Mouse (Mus musculus) neural tube, embryonic 12.5 days (tissue): ENCODE data around the gene Sf1. TPM values are rescaled to one million over a fixed set of nuclear protein-coding genes. Genes with fewer than 3 reads are reported as not detected.

Source experiments
- ATAC-seq: fragments of 200-750 bp; cut with Nextera tagmentation; 2 replicates; pipeline ENCODE4 v1.8.0; 2017; ENCODE audit warnings: low read depth, mild to moderate bottlenecking, moderate TSS enrichment, moderate library complexity; ENCODE audit not compliant: low FRiP score
- H3K27ac ChIP-seq: fragments of 300-500 bp; sonication (generic); 2 replicates; pipeline ENCODE4 v1.5.1; 2016
- H3K27me3 ChIP-seq: fragments of 300-500 bp; sonication (generic); replicated peaks from 2 replicates; pipeline ENCODE4 v1.6.1; 2016; ENCODE audit warnings: mild to moderate bottlenecking
- H3K36me3 ChIP-seq: fragments of 300-500 bp; sonication (generic); 2 replicates; pipeline ENCODE4 v1.6.1; 2016; ENCODE audit warnings: mild to moderate bottlenecking
- H3K4me1 ChIP-seq: fragments of 300-500 bp; sonication (generic); 2 replicates; pipeline ENCODE4 v1.6.1; 2016
- H3K4me2 ChIP-seq: fragments of 300-500 bp; sonication (generic); replicated peaks from 2 replicates; pipeline ENCODE4 v1.6.1; 2016; ENCODE audit warnings: mild to moderate bottlenecking
- H3K4me3 ChIP-seq: fragments of 300-500 bp; sonication (generic); 2 replicates; pipeline ENCODE4 v1.5.1; 2016
- H3K9ac ChIP-seq: fragments of 300-500 bp; sonication (generic); 2 replicates; pipeline ENCODE4 v1.6.1; 2016; ENCODE audit warnings: mild to moderate bottlenecking
- H3K9me3 ChIP-seq: fragments of 300-500 bp; sonication (generic); 2 replicates; pipeline ENCODE4 v1.6.1; 2016; ENCODE audit warnings: mild to moderate bottlenecking
- WGBS: fragments of 180-500 bp; shearing (Covaris S2); methylation state at CpG from one replicate; pipeline ENCODE4 v1.1.7; 2016; 5-methylcytosine and 5-hydroxymethylcytosine counted together
- polyA plus RNA-seq: library from polyadenylated mRNA; unstranded; fragments of >200 nt; fragmentation: Nextera tagmentation; extraction: Ambion mirVana; gene quantifications from 2 replicates; pipeline ENCODE4 v1.2.1, GENCODE M21; 2016

The Sf1 gene
- polyA plus RNA-seq, 1 experiment from 2014 or later, result 171 TPM

GRCm38 (mm10) chr19:6334673-6335457 is 28.6 kb upstream of the Sf1 start, which contains the start of gene Men1:
Men1 (plus strand) TSS chr19:6334979.
- peak within 1 kb of the TSS; percentile 85 for H3K9ac ChIP-seq
- WGBS, result under 1% methylated on average over 43 of the region's 43 CpGs
- H3K9me3 ChIP-seq, result no peaks in the 10 kb centered on the region
- H3K4me2 ChIP-seq, result peak within 1 kb of the TSS; percentile 95
- H3K4me1 ChIP-seq, result peaks cover 29% of the 10 kb centered on the region
- H3K36me3 ChIP-seq, result peaks cover 31% of the 10 kb centered on the region
- peak within 1 kb of the TSS; percentile 89 for H3K4me3 ChIP-seq
- peak; percentile 92 for ATAC-seq
- H3K27me3 ChIP-seq, result no peaks in the 10 kb centered on the region
- peak within 1 kb of the TSS; percentile 46; the same call in 1 of the 2 replicates for H3K27ac ChIP-seq

GRCm38 (mm10) chr19:6335458-6335827 is 28.0 kb upstream of the Sf1 start:
- Histone ChIP-seq H3K4me1 (peaks cover 29% of the 10 kb centered on the region), H3K4me3 (peak overlapping the region; percentile 89)
- peak; percentile 59 for ATAC-seq

DNA sequence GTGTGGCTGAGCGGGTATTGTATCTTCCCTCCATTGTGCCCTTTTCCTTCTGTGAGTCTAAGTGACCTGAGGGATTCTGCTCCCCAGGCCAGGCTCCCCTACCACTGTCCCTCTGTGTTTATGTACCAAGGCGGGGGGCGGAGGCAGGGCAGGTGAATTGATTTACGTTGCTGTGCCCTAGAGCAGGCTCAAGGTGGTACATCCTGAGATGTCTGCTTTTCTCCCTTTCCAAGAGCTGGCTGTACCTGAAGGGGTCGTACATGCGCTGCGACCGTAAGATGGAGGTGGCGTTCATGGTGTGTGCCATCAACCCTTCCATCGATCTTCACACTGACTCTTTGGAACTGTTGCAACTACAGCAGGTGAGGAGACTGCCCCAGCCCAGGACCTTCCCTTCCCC is 26.6 kb upstream of the Sf1 start:
- Histone ChIP-seq H3K9ac (peak overlapping the region; percentile 85), H3K4me3 (no peak overlapping the region), H3K9me3 (no peaks in the 10 kb centered on the region), H3K36me3 (peaks cover 38% of the 10 kb centered on the region), H3K4me2 (peak overlapping the region; percentile 95), H3K4me1 (peaks cover 37% of the 10 kb centered on the region), H3K27ac (no peak overlapping the region), H3K27me3 (no peaks in the 10 kb centered on the region)
- 95% methylated on average over 10 of the region's 10 CpGs for WGBS
- ATAC-seq, result no peak

More at GRCm38 (mm10) chr19:6335458-6335827, 28.0 kb upstream of the Sf1 start:
- peak overlapping the region; percentile 46; the same call in 1 of the 2 replicates for H3K27ac ChIP-seq
- peaks cover 37% of the 10 kb centered on the region for H3K36me3 ChIP-seq
- no peaks in the 10 kb centered on the region for H3K27me3 ChIP-seq
- peak overlapping the region; percentile 95 for H3K4me2 ChIP-seq
- no peaks in the 10 kb centered on the region for H3K9me3 ChIP-seq
- 0% methylated on average over 25 of the region's 25 CpGs for WGBS
- H3K9ac ChIP-seq, result peak overlapping the region; percentile 85

GRCm38 (mm10) chr19:6338171-6338570 is 25.3 kb upstream of the Sf1 start:
- Histone ChIP-seq H3K4me2 (no peak overlapping the region; the same call in 1 of the 2 replicates), H3K4me1 (peaks cover 35% of the 10 kb centered on the region), H3K9me3 (no peaks in the 10 kb centered on the region), H3K36me3 (peaks cover 44% of the 10 kb centered on the region), H3K9ac (no peak overlapping the region), H3K4me3 (no peak overlapping the region), H3K27ac (no peak overlapping the region), H3K27me3 (no peaks in the 10 kb centered on the region)
- 94% methylated on average over 7 of the region's 7 CpGs for WGBS
- ATAC-seq, result no peak

DNA sequence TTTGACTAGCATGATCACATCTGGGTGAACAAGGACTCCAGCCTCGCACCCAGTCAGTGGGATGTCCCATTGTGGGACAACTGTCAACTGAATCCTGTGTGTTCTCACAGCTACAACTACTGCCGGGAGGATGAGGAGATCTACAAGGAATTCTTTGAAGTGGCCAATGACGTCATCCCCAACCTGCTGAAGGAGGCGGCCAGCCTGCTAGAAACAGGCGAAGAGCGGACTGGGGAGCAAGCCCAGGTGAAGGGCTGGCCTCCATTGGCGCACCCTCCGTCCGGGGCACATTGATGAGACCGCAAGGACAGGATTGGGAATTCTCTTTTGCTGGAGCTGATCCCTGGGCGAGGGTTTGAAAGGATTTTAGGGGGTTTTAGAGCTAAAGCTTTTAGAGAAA is 24.8 kb upstream of the Sf1 start:
- H3K9me3 ChIP-seq, result no peaks in the 10 kb centered on the region
- H3K4me1 ChIP-seq, result peaks cover 35% of the 10 kb centered on the region
- H3K4me3 ChIP-seq, result no peak overlapping the region
- WGBS, result 93% methylated on average over 11 of the region's 11 CpGs
- no peaks in the 10 kb centered on the region for H3K27me3 ChIP-seq
- H3K4me2 ChIP-seq, result no peak overlapping the region
- no peak overlapping the region for H3K9ac ChIP-seq
- no peak overlapping the region for H3K27ac ChIP-seq
- ATAC-seq, result no peak
- peaks cover 49% of the 10 kb centered on the region for H3K36me3 ChIP-seq

DNA sequence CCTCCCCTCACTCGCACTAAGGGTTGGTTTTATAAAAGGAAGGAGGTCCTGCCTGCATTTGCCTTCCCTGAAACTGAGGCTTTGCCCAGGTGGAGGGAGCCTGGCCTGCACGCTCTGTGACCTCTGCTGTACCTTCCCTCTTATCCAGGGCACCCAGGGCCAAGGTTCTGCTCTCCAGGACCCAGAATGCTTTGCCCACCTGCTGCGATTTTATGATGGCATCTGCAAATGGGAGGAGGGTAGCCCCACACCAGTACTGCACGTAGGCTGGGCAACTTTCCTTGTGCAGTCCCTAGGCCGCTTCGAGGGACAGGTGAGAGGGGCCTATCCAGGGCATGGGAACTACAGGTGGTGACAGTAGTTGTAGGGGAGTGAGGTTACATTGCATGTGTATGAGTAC is 24.3 kb upstream of the Sf1 start:
- no peak overlapping the region for H3K4me2 ChIP-seq
- H3K4me3 ChIP-seq, result no peak overlapping the region
- no peak overlapping the region for H3K27ac ChIP-seq
- H3K36me3 ChIP-seq, result peaks cover 54% of the 10 kb centered on the region
- H3K9me3 ChIP-seq, result no peaks in the 10 kb centered on the region
- no peak for ATAC-seq
- H3K27me3 ChIP-seq, result no peaks in the 10 kb centered on the region
- no peak overlapping the region for H3K9ac ChIP-seq
- H3K4me1 ChIP-seq, result peaks cover 35% of the 10 kb centered on the region
- WGBS, result 92% methylated on average over 6 of the region's 6 CpGs

DNA sequence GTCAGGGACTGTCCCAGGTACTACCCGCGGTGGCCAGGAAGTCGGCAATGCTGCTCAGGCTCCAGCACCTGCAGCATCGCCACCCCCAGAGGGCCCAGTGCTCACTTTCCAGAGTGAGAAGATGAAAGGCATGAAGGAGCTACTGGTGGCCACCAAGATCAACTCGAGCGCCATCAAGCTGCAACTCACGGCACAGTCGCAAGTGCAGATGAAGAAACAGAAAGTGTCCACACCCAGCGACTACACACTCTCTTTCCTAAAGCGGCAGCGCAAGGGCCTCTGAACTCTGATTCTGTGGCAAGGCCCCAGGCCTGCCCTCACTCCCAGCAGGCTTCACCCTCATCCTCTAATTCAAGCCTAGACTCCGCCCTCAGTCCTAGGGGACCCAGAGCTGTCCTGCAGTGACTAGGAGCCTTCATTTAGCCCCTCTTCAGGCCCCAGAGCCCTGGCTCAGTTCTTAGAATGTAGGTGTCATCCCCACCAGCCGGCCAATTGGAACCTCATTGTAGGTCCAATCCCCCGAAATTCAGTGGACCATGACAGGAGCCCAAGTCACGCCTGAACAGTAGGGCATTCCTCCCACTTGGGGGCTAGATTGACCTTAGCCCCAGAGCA is 23.5 kb upstream of the Sf1 start:
- peaks cover 60% of the 10 kb centered on the region for H3K36me3 ChIP-seq
- H3K4me2 ChIP-seq, result no peak overlapping the region; the same call in 1 of the 2 replicates
- no peak overlapping the region for H3K4me3 ChIP-seq
- 75% methylated on average over 15 of the region's 15 CpGs for WGBS
- ATAC-seq, result no peak
- peaks cover 35% of the 10 kb centered on the region for H3K4me1 ChIP-seq
- no peak overlapping the region for H3K27ac ChIP-seq
- H3K27me3 ChIP-seq, result no peaks in the 10 kb centered on the region
- no peaks in the 10 kb centered on the region for H3K9me3 ChIP-seq
- no peak overlapping the region for H3K9ac ChIP-seq

DNA sequence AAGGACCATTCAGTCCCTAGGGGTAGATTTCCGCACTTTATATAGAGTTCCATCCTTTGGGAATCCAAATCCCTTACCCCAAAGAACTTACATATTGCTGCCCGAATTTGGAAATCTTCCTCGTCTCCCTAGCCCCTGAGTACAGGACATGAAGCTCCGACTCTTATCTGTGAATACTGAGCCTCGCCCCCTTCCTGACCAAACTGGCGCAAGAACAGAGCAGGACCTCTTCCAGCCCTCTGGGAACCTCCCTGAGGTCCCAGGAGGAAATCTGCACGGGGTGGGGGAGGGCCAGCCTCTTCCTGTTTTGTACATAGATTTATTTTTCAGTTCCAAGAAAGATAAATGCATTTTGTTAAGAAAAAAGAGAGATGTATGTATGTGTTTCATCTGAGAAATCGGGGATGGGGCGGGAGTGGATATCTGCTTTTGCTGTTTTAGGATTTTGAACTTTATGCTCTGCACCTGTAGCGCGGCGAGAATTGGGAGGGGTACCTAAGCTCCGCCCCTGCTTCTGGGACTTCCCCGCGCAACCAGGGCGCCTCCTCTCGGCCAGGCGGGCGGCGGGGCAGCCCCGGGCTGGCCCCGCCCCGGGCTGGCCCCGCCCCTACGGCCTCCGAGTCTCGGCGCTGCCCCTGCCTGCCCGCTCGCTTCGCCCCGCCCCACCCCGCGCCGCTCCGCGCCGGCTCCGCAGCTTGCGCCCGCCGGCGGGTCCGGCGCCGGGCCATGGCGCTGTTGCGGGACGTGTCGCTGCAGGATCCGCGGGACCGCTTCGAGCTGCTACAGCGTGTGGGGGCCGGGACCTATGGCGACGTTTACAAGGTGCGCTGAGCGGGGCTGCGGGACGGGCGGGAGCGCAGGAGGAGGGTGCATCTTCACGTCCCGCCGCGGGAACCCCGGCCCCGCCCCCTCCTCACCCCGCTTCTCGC is 22.7 kb upstream of the Sf1 start, which contains the start of gene Map4k2:
Map4k2 (plus strand) TSS at position 612 of the 929 bp plus-strand sequence.
- Histone ChIP-seq H3K4me3 (peak within 1 kb of the TSS; percentile 55), H3K9me3 (no peaks in the 10 kb centered on the region), H3K27me3 (no peaks in the 10 kb centered on the region), H3K36me3 (peaks cover 68% of the 10 kb centered on the region), H3K27ac (no peak within 1 kb of the TSS), H3K4me1 (peaks cover 31% of the 10 kb centered on the region), H3K4me2 (peak within 1 kb of the TSS; percentile 90), H3K9ac (peak within 1 kb of the TSS; percentile 71)
- ATAC-seq, result peak; percentile 64
- 8% methylated on average over 72 of the region's 72 CpGs for WGBS

DNA sequence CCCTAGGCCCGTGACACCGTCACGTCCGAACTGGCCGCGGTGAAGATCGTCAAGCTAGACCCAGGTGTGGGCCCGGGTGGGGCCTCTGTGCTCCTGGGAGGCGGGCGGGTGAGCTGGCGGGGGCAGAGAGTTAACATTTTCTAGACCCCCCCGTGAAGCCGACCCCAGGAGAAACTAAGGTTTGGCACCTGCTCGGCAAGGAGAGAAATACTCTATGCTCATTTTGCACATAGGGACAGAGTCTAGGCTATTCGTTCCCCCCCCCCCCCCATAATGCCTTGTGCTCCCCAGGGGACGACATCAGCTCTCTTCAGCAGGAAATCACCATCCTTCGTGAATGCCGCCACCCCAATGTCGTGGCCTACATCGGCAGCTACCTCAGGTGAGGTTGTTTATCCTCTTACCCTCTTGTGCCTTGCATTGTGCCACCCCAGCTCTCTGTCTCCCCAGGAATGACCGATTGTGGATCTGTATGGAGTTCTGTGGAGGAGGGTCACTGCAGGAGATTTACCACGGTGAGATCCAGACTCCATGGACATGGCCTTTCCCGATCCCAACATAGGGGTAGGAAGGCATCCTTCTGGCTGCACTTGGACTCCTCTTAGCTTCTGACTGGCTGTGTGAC is 21.9 kb upstream of the Sf1 start:
- H3K27ac ChIP-seq, result no peak overlapping the region
- WGBS, result 14% methylated on average over 23 of the region's 23 CpGs
- H3K9me3 ChIP-seq, result no peaks in the 10 kb centered on the region
- peaks cover 23% of the 10 kb centered on the region for H3K4me1 ChIP-seq
- peak overlapping the region; percentile 71 for H3K9ac ChIP-seq
- peak overlapping the region; percentile 55 for H3K4me3 ChIP-seq
- H3K4me2 ChIP-seq, result peak overlapping the region; percentile 90
- H3K36me3 ChIP-seq, result peaks cover 76% of the 10 kb centered on the region
- no peaks in the 10 kb centered on the region for H3K27me3 ChIP-seq
- no peak; the same call in 1 of the 2 replicates for ATAC-seq

- H3K27ac ChIP-seq, result no peak overlapping the region
- no peak for ATAC-seq
- peaks cover 77% of the 10 kb centered on the region for H3K36me3 ChIP-seq
- no peak overlapping the region for H3K9ac ChIP-seq
- no peaks in the 10 kb centered on the region for H3K9me3 ChIP-seq
- peak overlapping the region; percentile 20; the same call in 1 of the 2 replicates for H3K4me2 ChIP-seq
- no peaks in the 10 kb centered on the region for H3K27me3 ChIP-seq
- H3K4me3 ChIP-seq, result no peak overlapping the region
- peaks cover 15% of the 10 kb centered on the region for H3K4me1 ChIP-seq
- 80% methylated on average over 5 of the region's 5 CpGs for WGBS
Observed at GRCm38 (mm10) chr19:6342276-6342933, 21.1 kb upstream of the Sf1 start.
